9 mouse cellular contexts compared by ENCODE assay signal in the genomic region with DNA sequence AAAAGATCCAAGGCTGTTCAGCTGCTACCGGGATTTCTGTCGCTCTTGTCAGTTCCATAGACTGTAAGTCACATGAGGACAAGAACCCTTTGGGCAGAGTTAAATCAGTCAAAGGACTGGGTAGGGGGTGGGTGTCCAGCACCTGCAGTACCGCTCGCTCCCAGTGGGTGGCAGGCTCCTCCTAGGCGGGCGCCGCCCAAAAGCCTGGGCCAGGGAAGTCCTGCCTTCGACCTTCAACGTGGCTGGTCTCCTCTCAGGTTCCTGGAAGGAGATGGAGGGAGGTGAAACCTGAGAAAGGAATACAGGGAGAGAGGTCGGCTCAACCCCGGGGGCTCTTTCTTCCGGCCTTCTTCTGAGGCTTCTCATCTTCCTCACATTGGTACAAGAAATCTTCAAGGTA. TPM values are rescaled to one million over a fixed set of nuclear protein-coding genes. Genes with fewer than 3 reads are reported as not detected.
DNase-seq lines count a peak whose midpoint lies in the region; ATAC-seq and TF ChIP-seq lines count a peak whose summit lies in the region.
"Had no signal": no experiment of that assay in that cellular context is flagged by ENCODE, and none has a peak within 500 bp of the region (broad histone marks: within the 10 kb centered on the region; RNA-seq: fewer than 3 reads in every experiment).

No protein-coding gene starts in this region.

- H3K4me3 ChIP-seq in hindbrain, embryonic 11.5 days (ENCODE audit: low read depth, low read length), result no peak overlapping the region
- H3K4me3 ChIP-seq: neural tube, embryonic 12.5 days had no signal

- 6% methylated on average over 12 of the region's 12 CpGs for WGBS in hindbrain, embryonic 11.5 days

- peak; percentile 99 for TF ChIP-seq CTCF in Patski (IDR thresholded peaks at IDR 0.05)

- 0 out of 2 replicates have a peak, but pooled peaks cover 4% of the 10 kb centered on the region for H3K4me1 ChIP-seq in hindbrain, embryonic 11.5 days (replicated peaks; ENCODE audit: control insufficient read depth, insufficient read depth, low read length)

- H3K36me3 ChIP-seq in hindbrain, embryonic 11.5 days (ENCODE audit: control insufficient read depth, insufficient read depth, low read length), result no peaks in the 10 kb centered on the region
- H3K36me3 ChIP-seq: neural tube, embryonic 12.5 days had no signal

- POLR2A ChIA-PET in Patski (lab: Charles Lee), result interaction anchor here (0.6 to 1.3 kb wide), 3 partner anchors 10 to 347 kb away, joined by 3 to 4 read pairs (median 3); partner anchors contain the start of gene Cox6a1

- in situ Hi-C loops in Patski (cut with MboI; ENCODE audit: low pct_unique_long_range_greater_than_20kb), result loop anchor here (5.0 kb wide), 2 partner anchors 43 to 83 kb away; no protein-coding TSS in a partner anchor

- ATAC-seq in Patski, result peak; percentile 79
- peak; percentile 71; the same call in 1 of the 2 replicates for ATAC-seq in hindbrain, embryonic 11.5 days (ENCODE audit: low FRiP score)

- H3K27ac ChIP-seq in hindbrain, embryonic 11.5 days (ENCODE audit: low read depth, low read length), result no peak overlapping the region
- H3K27ac ChIP-seq: neural tube, embryonic 12.5 days had no signal

- no peak overlapping the region for H3K9ac ChIP-seq in hindbrain, embryonic 11.5 days (ENCODE audit: low read depth, low read length)
- H3K9ac ChIP-seq: neural tube, embryonic 12.5 days had no signal

- no peaks in the 10 kb centered on the region for H3K9me3 ChIP-seq in hindbrain, embryonic 11.5 days (ENCODE audit: control insufficient read depth, low read length)
- H3K9me3 ChIP-seq: neural tube, embryonic 12.5 days had no signal

- H3K4me2 ChIP-seq in hindbrain, embryonic 11.5 days (replicated peaks; ENCODE audit: low read depth, low read length), result no peak overlapping the region
- H3K4me2 ChIP-seq: neural tube, embryonic 12.5 days had no signal

- peak; percentile 25 for DNase-seq in Patski (ENCODE audit: low read depth, low spot score)
- DNase-seq in cerebellum, postnatal 10 days, result peak; percentile 97 to 98
- peak; percentile 50 to 74 for DNase-seq in frontal cortex, postnatal 10 days (ENCODE audit: low spot score in 2 of 2)
- peak; percentile 92 for DNase-seq in hindbrain, embryonic 11.5 days (ENCODE audit: low spot score)
- DNase-seq in layer of hippocampus, postnatal 36 days, result peak; percentile 77 to 84
- peak; percentile 77 for DNase-seq in lung, postnatal 25 days (ENCODE audit: low spot score)
- DNase-seq in right cerebral cortex, postnatal 10 days (ENCODE audit: low spot score in 2 of 2), result peak; percentile 71 to 82
- DNase-seq in urinary bladder, postnatal 14 days (ENCODE audit: low spot score), result peak; percentile 86

- H3K27me3 ChIP-seq in Patski, result peaks cover 4% of the 10 kb centered on the region
- no peaks in the 10 kb centered on the region for H3K27me3 ChIP-seq in hindbrain, embryonic 11.5 days (ENCODE audit: control insufficient read depth, insufficient read depth, low read length)
- H3K27me3 ChIP-seq: neural tube, embryonic 12.5 days had no signal

- CTCF ChIA-PET in Patski (lab: Charles Lee), result interaction anchor here (0.8 to 2.6 kb wide), 3 partner anchors 11 to 82 kb away, joined by 3 to 13 read pairs (median 4); no protein-coding TSS in a partner anchor

RNA-seq across cellular contexts. Expression of gene Cox6a1, which starts 10.1 kb away (rescaled TPM):
- 1,264 TPM for polyA plus RNA-seq in Patski (2021)
- 811 and 829 TPM in 2 replicates for polyA plus RNA-seq in hindbrain, embryonic 11.5 days (2014; fragmentation: Nextera tagmentation; extraction: Ambion mirVana)
- 100 to 1,000 TPM; 708 to 783 TPM for total RNA-seq in layer of hippocampus, postnatal 36 days (2021)

RNA-seq across cellular contexts. Expression of gene Triap1, which starts 17.8 kb away (rescaled TPM):
- 46.1 TPM for polyA plus RNA-seq in Patski (2021)
- polyA plus RNA-seq in hindbrain, embryonic 11.5 days (2014; fragmentation: Nextera tagmentation; extraction: Ambion mirVana), result 56.8 and 60.0 TPM in 2 replicates
- total RNA-seq in layer of hippocampus, postnatal 36 days (2021), result 10 to 100 TPM; 24.8 to 29.2 TPM

RNA-seq across cellular contexts. Expression of gene Gatc, which starts 17.9 kb away (rescaled TPM):
- 23.5 TPM for polyA plus RNA-seq in Patski (2021)
- 43.0 and 51.2 TPM in 2 replicates for polyA plus RNA-seq in hindbrain, embryonic 11.5 days (2014; fragmentation: Nextera tagmentation; extraction: Ambion mirVana)
- total RNA-seq in layer of hippocampus, postnatal 36 days (2021), result 10 to 100 TPM; 20.9 to 22.0 TPM

RNA-seq across cellular contexts. Expression of gene Srsf9, which starts 31.9 kb away (rescaled TPM):
- polyA plus RNA-seq in Patski (2021), result 137 TPM
- 305 and 320 TPM in 2 replicates for polyA plus RNA-seq in hindbrain, embryonic 11.5 days (2014; fragmentation: Nextera tagmentation; extraction: Ambion mirVana)
- total RNA-seq in layer of hippocampus, postnatal 36 days (2021), result 10 to 100 TPM; 85.8 to 88.9 TPM

RNA-seq across cellular contexts. Expression of gene Dynll1, which starts 58.1 kb away (rescaled TPM):
- 704 TPM for polyA plus RNA-seq in Patski (2021)
- polyA plus RNA-seq in hindbrain, embryonic 11.5 days (2014; fragmentation: Nextera tagmentation; extraction: Ambion mirVana), result 1,538 and 1,558 TPM in 2 replicates
- total RNA-seq in layer of hippocampus, postnatal 36 days (2021), result 100 to 1,000 TPM; 813 to 849 TPM

Comparison
In these comparisons a context has a peak if more than half of its experiments do, and no peak if none do; other contexts are left out.
1. DNase-seq: peak in every context shown above with its lines; median percentile 98 in cerebellum, postnatal 10 days; 92 in hindbrain, embryonic 11.5 days; 86 in urinary bladder, postnatal 14 days; 80 in layer of hippocampus, postnatal 36 days; 77 in lung, postnatal 25 days; 76 in right cerebral cortex, postnatal 10 days; 62 in frontal cortex, postnatal 10 days; 25 in Patski.